Mouse (Mus musculus) liver, embryonic 16.5 days (tissue): ENCODE measurements around the gene Hhipl1. TPM values are rescaled to one million over a fixed set of nuclear protein-coding genes. Genes with fewer than 3 reads are reported as not detected.

Experiments used
- ATAC-seq: fragments of 200-750 bp; cut with Nextera tagmentation; 2 replicates; pipeline ENCODE4 v1.8.0; 2017; ENCODE audit warnings: low read depth, mild to moderate bottlenecking, moderate number of reproducible peaks, moderate library complexity
- H3K27ac ChIP-seq: fragments of 300-500 bp; sonication (generic); 2 replicates; pipeline ENCODE4 v1.5.1; 2014; ENCODE audit warnings: mild to moderate bottlenecking, low read length
- H3K27me3 ChIP-seq: fragments of 300-500 bp; sonication (generic); 2 replicates; pipeline ENCODE4 v1.6.1; 2014; ENCODE audit warnings: low read depth, low read length, mixed read lengths; ENCODE audit not compliant: control insufficient read depth, insufficient read depth
- H3K36me3 ChIP-seq: fragments of 300-500 bp; sonication (generic); 2 replicates; pipeline ENCODE4 v1.6.1; 2014; ENCODE audit warnings: mild to moderate bottlenecking; ENCODE audit not compliant: control insufficient read depth, insufficient read depth
- H3K4me1 ChIP-seq: fragments of 300-500 bp; sonication (generic); 2 replicates; pipeline ENCODE4 v1.6.1; 2014; ENCODE audit warnings: low read depth, low read length, mixed read lengths; ENCODE audit not compliant: control insufficient read depth
- H3K4me2 ChIP-seq: fragments of 300-500 bp; sonication (generic); 2 replicates; pipeline ENCODE4 v1.6.1; 2014; ENCODE audit warnings: low read depth, low read length, mixed read lengths
- H3K4me3 ChIP-seq: fragments of 300-500 bp; sonication (generic); 2 replicates; pipeline ENCODE4 v1.5.1; 2014; ENCODE audit warnings: low read depth, mild to moderate bottlenecking, low read length
- H3K9ac ChIP-seq: fragments of 300-500 bp; sonication (generic); 2 replicates; pipeline ENCODE4 v1.6.1; 2014; ENCODE audit warnings: low read depth, low read length
- H3K9me3 ChIP-seq: fragments of 300-500 bp; sonication (generic); replicated peaks from 2 replicates; pipeline ENCODE4 v1.6.1; 2016; ENCODE audit warnings: low read length; ENCODE audit not compliant: control insufficient read depth
- WGBS: fragments of 180-500 bp; shearing (Covaris S2); extraction: QIAGEN DNeasy Blood & Tissue Kit; methylation state at CpG from one replicate; pipeline ENCODE4 v1.1.7; 2014; ENCODE audit not compliant: insufficient replicate concordance; 5-methylcytosine and 5-hydroxymethylcytosine counted together
- polyA plus RNA-seq: library from polyadenylated mRNA; unstranded; fragments of >200 nt; fragmentation: Nextera tagmentation; extraction: Ambion mirVana; gene quantifications from 2 replicates; pipeline ENCODE4 v1.2.1, GENCODE M21; 2015

The Hhipl1 gene
- polyA plus RNA-seq, 1 experiment from 2014 or later: 0.05 TPM

DNA sequence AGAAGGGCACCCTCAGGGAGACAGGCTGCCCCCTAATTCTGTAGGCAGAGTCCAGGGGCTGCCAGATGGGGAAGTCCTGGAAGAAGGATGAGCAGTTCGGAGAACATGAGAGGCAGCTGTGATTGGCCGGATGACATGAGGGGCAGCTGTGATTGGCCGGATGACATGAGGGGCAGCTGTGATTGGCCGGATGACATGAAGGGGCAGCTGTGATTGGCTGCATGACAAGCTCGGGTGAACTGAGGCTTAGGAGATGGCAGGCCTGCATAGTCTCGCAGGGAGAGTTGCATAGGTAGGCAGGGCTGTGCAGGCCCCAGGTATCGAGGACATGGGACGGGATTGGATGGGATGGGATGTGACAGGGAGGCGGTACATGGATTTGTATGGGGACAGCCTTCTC is 13.7 kb upstream of the Hhipl1 start:
- H3K4me2 ChIP-seq: no peak overlapping the region

DNA sequence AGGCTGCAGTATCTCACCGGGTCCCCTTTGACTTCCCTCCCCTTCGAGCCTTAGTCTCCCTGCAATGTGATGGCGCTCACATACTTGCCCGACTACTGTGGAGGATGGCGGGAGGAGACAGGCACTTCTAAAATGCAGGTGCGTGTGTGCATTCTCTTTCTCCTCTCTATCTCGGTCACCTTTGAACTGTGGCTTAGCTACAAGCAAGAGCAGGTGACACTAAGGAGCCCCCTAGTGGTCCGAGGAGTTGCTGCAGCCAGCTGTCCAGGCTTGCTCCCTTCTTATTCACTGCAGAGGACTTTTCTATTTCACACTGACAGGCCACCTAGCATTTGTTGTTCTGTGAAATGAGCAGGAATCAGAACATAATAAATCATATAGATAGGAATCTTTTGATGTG is 13.1 kb upstream of the Hhipl1 start:
- no peaks in the 10 kb centered on the region for H3K27me3 ChIP-seq
- H3K4me2 ChIP-seq: no peak overlapping the region

More for the DNA sequence above, 13.7 kb upstream of the Hhipl1 start:
- H3K36me3 ChIP-seq: no peaks in the 10 kb centered on the region
- peak; percentile 31; the same call in 1 of the 2 replicates for ATAC-seq
- no peak overlapping the region for H3K27ac ChIP-seq
- H3K9me3 ChIP-seq: no peaks in the 10 kb centered on the region
- no peaks in the 10 kb centered on the region for H3K27me3 ChIP-seq
- 16% methylated on average over 9 of the region's 9 CpGs for WGBS
- H3K4me3 ChIP-seq: no peak overlapping the region
- H3K9ac ChIP-seq: no peak overlapping the region
- H3K4me1 ChIP-seq: no peaks in the 10 kb centered on the region

DNA sequence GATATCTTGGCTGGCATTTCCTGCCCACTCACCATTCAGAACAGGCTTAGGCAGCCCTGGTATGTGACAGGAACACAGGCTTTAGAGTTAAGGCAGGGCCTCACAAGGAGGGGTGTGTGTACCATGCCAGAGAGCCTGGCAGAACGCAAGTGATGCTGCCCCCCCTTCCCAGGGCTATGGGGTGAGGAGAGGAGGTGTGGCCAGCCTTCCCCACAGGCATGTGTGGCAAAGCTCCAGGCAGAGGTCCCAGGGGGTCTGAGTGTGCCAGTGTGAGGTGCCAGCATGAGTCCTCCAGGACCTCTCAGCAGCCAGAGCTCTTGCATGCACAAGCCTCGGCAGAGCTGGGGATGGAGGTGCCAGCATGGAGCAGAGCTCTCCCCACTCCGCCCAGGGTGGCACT is 11.4 kb upstream of the Hhipl1 start:
- Histone ChIP-seq H3K27ac (no peak overlapping the region), H3K4me3 (no peak overlapping the region), H3K36me3 (no peaks in the 10 kb centered on the region), H3K4me2 (no peak overlapping the region), H3K4me1 (no peaks in the 10 kb centered on the region), H3K9ac (no peak overlapping the region), H3K27me3 (no peaks in the 10 kb centered on the region), H3K9me3 (no peaks in the 10 kb centered on the region)
- 64% methylated on average over 3 of the region's 3 CpGs for WGBS
- no peak for ATAC-seq

More for the DNA sequence above, 13.1 kb upstream of the Hhipl1 start:
- WGBS: 5% methylated on average over 8 of the region's 8 CpGs
- Histone ChIP-seq H3K4me1 (no peaks in the 10 kb centered on the region), H3K4me3 (no peak overlapping the region), H3K9ac (no peak overlapping the region), H3K9me3 (no peaks in the 10 kb centered on the region), H3K27ac (no peak overlapping the region), H3K36me3 (no peaks in the 10 kb centered on the region)
- peak; percentile 56; the same call in 1 of the 2 replicates for ATAC-seq

- H3K4me3 ChIP-seq: no peak overlapping the region
- no peaks in the 10 kb centered on the region for H3K27me3 ChIP-seq
- no peaks in the 10 kb centered on the region for H3K36me3 ChIP-seq
- no peak overlapping the region for H3K27ac ChIP-seq
- no peak overlapping the region for H3K4me2 ChIP-seq
- 59% methylated on average over 6 of the region's 6 CpGs for WGBS
- no peak overlapping the region for H3K9ac ChIP-seq
- no peaks in the 10 kb centered on the region for H3K4me1 ChIP-seq
- no peaks in the 10 kb centered on the region for H3K9me3 ChIP-seq
- no peak for ATAC-seq
Observed at GRCm38 (mm10) chr12:108297033-108297432, 9.0 kb upstream of the Hhipl1 start.

GRCm38 (mm10) chr12:108301006-108301405 is 5.1 kb upstream of the Hhipl1 start:
- Histone ChIP-seq H3K27ac (no peak overlapping the region), H3K36me3 (no peaks in the 10 kb centered on the region), H3K9me3 (no peaks in the 10 kb centered on the region), H3K4me1 (no peaks in the 10 kb centered on the region), H3K4me3 (no peak overlapping the region), H3K9ac (no peak overlapping the region), H3K27me3 (peaks cover 16% of the 10 kb centered on the region), H3K4me2 (no peak overlapping the region)
- 61% methylated on average over 6 of the region's 6 CpGs for WGBS
- ATAC-seq: no peak

- H3K4me3 ChIP-seq: no peak overlapping the region
- WGBS: 39% methylated on average over 6 of the region's 6 CpGs
- H3K9ac ChIP-seq: no peak overlapping the region
- no peak for ATAC-seq
- peaks cover 29% of the 10 kb centered on the region for H3K27me3 ChIP-seq
- no peaks in the 10 kb centered on the region for H3K9me3 ChIP-seq
- no peak overlapping the region for H3K4me2 ChIP-seq
- H3K36me3 ChIP-seq: no peaks in the 10 kb centered on the region
- H3K4me1 ChIP-seq: no peaks in the 10 kb centered on the region
- no peak overlapping the region for H3K27ac ChIP-seq
Observed at GRCm38 (mm10) chr12:108303778-108304365, 2.2 kb upstream of the Hhipl1 start.

DNA sequence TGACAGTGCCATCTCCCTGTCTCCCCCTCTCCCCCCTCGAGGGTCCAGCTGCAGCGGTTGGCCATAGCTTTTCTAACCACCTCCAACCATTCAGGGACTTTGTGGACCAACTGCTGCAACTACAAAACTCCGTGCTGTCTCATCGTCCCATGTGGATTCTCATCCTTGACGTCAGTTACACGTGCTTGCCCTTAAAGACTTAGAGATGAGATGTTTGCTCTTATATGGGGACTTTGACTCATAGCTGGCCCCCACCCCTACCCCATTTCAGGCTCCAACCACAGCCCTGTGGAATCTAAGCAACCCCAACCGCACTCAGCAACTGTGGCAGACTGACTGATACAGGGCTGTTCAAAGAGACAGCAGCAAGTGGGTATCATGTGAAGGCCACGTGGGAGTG is 898 bp upstream of the Hhipl1 start:
- no peak overlapping the region for H3K4me2 ChIP-seq
- H3K4me1 ChIP-seq: no peaks in the 10 kb centered on the region
- no peak overlapping the region for H3K9ac ChIP-seq
- H3K27ac ChIP-seq: no peak overlapping the region
- WGBS: 59% methylated on average over 8 of the region's 8 CpGs
- no peak overlapping the region for H3K4me3 ChIP-seq
- no peak for ATAC-seq
- H3K36me3 ChIP-seq: no peaks in the 10 kb centered on the region
- H3K27me3 ChIP-seq: peaks cover 29% of the 10 kb centered on the region
- no peaks in the 10 kb centered on the region for H3K9me3 ChIP-seq

DNA sequence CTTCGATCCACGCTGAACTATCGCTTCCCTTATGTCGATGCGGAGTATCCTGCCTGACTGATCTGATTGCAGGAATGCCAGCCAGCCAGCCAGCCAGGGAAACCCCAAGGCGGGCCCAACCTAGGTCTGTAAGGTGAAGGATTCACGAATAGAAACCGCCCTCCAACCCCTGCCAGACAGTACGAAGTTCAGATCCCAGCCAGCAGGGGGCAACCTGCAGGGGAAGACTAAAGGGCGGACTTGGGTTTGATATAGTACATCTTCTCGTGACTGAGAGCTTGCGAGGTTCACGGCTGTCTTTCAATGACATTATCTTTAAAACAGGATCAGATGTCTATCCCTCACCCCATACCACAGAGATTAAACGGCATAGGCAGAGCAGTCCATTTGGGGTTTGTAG is 1.5 kb downstream of the Hhipl1 start:
- Histone ChIP-seq H3K4me2 (no peak overlapping the region), H3K4me3 (no peak overlapping the region), H3K36me3 (no peaks in the 10 kb centered on the region), H3K4me1 (no peaks in the 10 kb centered on the region), H3K9me3 (no peaks in the 10 kb centered on the region), H3K27me3 (peaks cover 29% of the 10 kb centered on the region), H3K27ac (no peak overlapping the region), H3K9ac (no peak overlapping the region)
- no peak for ATAC-seq
- 15% methylated on average over 14 of the region's 14 CpGs for WGBS

- Histone ChIP-seq H3K27ac (no peak overlapping the region), H3K27me3 (peaks cover 29% of the 10 kb centered on the region), H3K9ac (no peak overlapping the region), H3K4me3 (no peak overlapping the region), H3K4me1 (no peaks in the 10 kb centered on the region), H3K4me2 (no peak overlapping the region), H3K9me3 (no peaks in the 10 kb centered on the region), H3K36me3 (no peaks in the 10 kb centered on the region)
- 73% methylated on average over 16 of the region's 16 CpGs for WGBS
- ATAC-seq: no peak
Observed at GRCm38 (mm10) chr12:108308363-108308856, 2.3 kb downstream of the Hhipl1 start.
